In the genomic region with DNA sequence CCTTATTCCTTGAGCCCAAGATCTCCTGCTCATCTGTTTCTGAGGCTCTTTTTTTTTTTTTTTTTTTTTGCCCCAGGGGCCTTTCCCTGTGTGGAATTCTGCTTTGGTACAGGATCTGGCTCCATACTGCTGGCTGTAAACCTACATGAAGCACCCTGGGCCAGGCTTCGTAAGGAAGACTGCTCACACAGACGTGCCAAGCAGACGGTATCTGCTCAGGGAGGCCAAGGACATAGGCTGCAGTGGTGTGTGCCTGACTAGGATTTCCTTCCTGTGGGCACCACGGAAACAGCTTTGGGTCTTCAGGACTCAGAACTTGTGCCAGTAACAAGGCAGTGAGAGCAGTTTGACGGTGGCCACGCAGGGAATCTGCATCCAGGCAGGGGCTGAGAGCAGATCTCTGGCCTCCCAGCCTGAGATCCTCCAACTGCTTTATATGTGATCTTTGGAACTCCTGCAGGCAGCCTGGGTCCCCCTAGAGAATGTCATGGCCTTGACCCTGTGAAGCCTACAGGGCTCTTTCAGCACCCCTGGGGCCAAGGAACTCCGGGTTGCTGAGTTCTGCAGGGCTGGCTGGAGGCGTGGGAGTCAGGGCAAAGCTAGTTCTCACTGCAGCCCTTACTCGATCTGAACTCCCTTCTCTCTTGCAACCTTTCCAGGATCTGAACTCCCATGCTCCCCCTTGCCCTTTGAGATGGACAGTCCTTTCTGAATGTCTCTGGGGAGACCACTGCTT, we compare ENCODE assay signal across 37 mouse cellular contexts. TPM values are rescaled to one million over a fixed set of nuclear protein-coding genes. Genes with fewer than 3 reads are reported as not detected.
DNase-seq lines count a peak whose midpoint lies in the region; ATAC-seq and TF ChIP-seq lines count a peak whose summit lies in the region.
"Had no signal": no experiment of that assay in that cellular context is flagged by ENCODE, and none has a peak within 500 bp of the region (broad histone marks: within the 10 kb centered on the region; RNA-seq: fewer than 3 reads in every experiment).

No protein-coding gene starts in this region.

- H3K27ac ChIP-seq in hindbrain, embryonic 10.5 days: 0 out of 2 replicates have a peak overlapping the region, but pooled peaks have one; percentile 0
- H3K27ac ChIP-seq in hindbrain, embryonic 13.5 days: no peak overlapping the region
- H3K27ac ChIP-seq in olfactory bulb, adult 2 months (ENCODE audit: insufficient read depth, low read depth, low read length): 0 out of 2 replicates have a peak overlapping the region, but pooled peaks have one; percentile 25
- H3K27ac ChIP-seq: hindbrain, postnatal 0 days; intestine, embryonic 15.5 days; limb, embryonic 10.5 days; limb, embryonic 15.5 days; liver, embryonic 13.5 days; midbrain, embryonic 13.5 days; stomach, embryonic 15.5 days had no signal

- peaks cover 10% of the 10 kb centered on the region; the same call in 1 of the 2 replicates for H3K27me3 ChIP-seq in hindbrain, embryonic 10.5 days (ENCODE audit: insufficient read depth, poor library complexity, severe bottlenecking)
- 0 out of 2 replicates have a peak, but pooled peaks cover 3% of the 10 kb centered on the region for H3K27me3 ChIP-seq in hindbrain, embryonic 13.5 days
- H3K27me3 ChIP-seq: limb, embryonic 15.5 days; midbrain, embryonic 13.5 days; stomach, embryonic 15.5 days had no signal

- no peaks in the 10 kb centered on the region for H3K9me3 ChIP-seq in hindbrain, embryonic 10.5 days
- H3K9me3 ChIP-seq in hindbrain, embryonic 13.5 days: no peaks in the 10 kb centered on the region
- H3K9me3 ChIP-seq: intestine, embryonic 15.5 days; limb, embryonic 10.5 days; limb, embryonic 15.5 days; liver, embryonic 13.5 days; megakaryocyte, embryonic 14.5 days; midbrain, embryonic 13.5 days; stomach, embryonic 15.5 days had no signal

- peak; percentile 18 to 23 for DNase-seq in cerebellum, adult 18-20 months
- no peak for DNase-seq in cerebellum, postnatal 36 days
- peak; percentile 40 for DNase-seq in gastrocnemius, postnatal 25 days
- no peak for DNase-seq in gastrocnemius, postnatal 14 days
- no peak for DNase-seq in hindbrain, embryonic 10.5 days (ENCODE audit: low spot score)
- DNase-seq in right cerebral cortex, postnatal 10 days (ENCODE audit: low spot score in 2 of 2): no peak
- DNase-seq: cerebellum, adult 9-10 months; kidney, adult 2 months; kidney, postnatal 36 days; layer of hippocampus, postnatal 36 days; liver, embryonic 13.5 days; lung, adult 18-20 months; retina, postnatal 1 day; right cerebral cortex, postnatal 25 days; thymus, adult 2 months; thymus, postnatal 36 days had no signal

- peaks cover 8% of the 10 kb centered on the region for H3K4me1 ChIP-seq in hindbrain, embryonic 10.5 days (replicated peaks)
- peaks cover 28% of the 10 kb centered on the region for H3K4me1 ChIP-seq in hindbrain, embryonic 13.5 days (replicated peaks)
- peaks cover 39% of the 10 kb centered on the region for H3K4me1 ChIP-seq in olfactory bulb, adult 2 months (ENCODE audit: control insufficient read depth, insufficient read depth, low read length)
- H3K4me1 ChIP-seq: intestine, embryonic 15.5 days; liver, embryonic 13.5 days; megakaryocyte, embryonic 14.5 days; stomach, embryonic 15.5 days had no signal

- no peak overlapping the region for H3K4me2 ChIP-seq in hindbrain, embryonic 13.5 days
- H3K4me2 ChIP-seq: intestine, embryonic 15.5 days; limb, embryonic 15.5 days; liver, embryonic 13.5 days; midbrain, embryonic 13.5 days; stomach, embryonic 15.5 days had no signal

- ATAC-seq in hindbrain, embryonic 13.5 days (ENCODE audit: low FRiP score): no peak
- ATAC-seq: forebrain, embryonic 14.5 days; hindbrain, postnatal 0 days; intestine, embryonic 15.5 days; lung, postnatal 0 days; midbrain, embryonic 13.5 days had no signal

- no peak overlapping the region for H3K9ac ChIP-seq in hindbrain, embryonic 13.5 days
- H3K9ac ChIP-seq: intestine, embryonic 15.5 days; limb, embryonic 15.5 days; liver, embryonic 13.5 days; midbrain, embryonic 13.5 days; stomach, embryonic 15.5 days had no signal

- no peak for TF ChIP-seq CTCF in olfactory bulb, adult 2 months (IDR thresholded peaks at IDR 0.05; ENCODE audit: insufficient read depth, low read depth, low read length)

- H3K4me3 ChIP-seq in hindbrain, embryonic 10.5 days: no peak overlapping the region
- no peak overlapping the region for H3K4me3 ChIP-seq in hindbrain, embryonic 13.5 days
- H3K4me3 ChIP-seq in olfactory bulb, adult 2 months (ENCODE audit: insufficient read depth, low read depth, low read length): no peak overlapping the region
- H3K4me3 ChIP-seq: intestine, embryonic 15.5 days; limb, embryonic 10.5 days; limb, embryonic 15.5 days; liver, embryonic 13.5 days; megakaryocyte, embryonic 14.5 days; midbrain, embryonic 13.5 days; stomach, embryonic 15.5 days had no signal

- TF ChIP-seq POLR2A in olfactory bulb, adult 2 months (IDR thresholded peaks at IDR 0.05; ENCODE audit: insufficient read depth, low read depth, low read length): no peak

- WGBS in hindbrain, embryonic 10.5 days: 78% methylated on average over 9 of the region's 9 CpGs
- WGBS in hindbrain, embryonic 13.5 days: 76% methylated on average over 9 of the region's 9 CpGs
- WGBS in olfactory bulb, adult 2 months: 68% methylated on average over 9 of the region's 9 CpGs

- intact Hi-C loops in gastrocnemius, postnatal 14 days (cut with DNase I; ENCODE audit: low total_unique reads): no loop called here

- H3K36me3 ChIP-seq in hindbrain, embryonic 10.5 days: no peaks in the 10 kb centered on the region
- H3K36me3 ChIP-seq in hindbrain, embryonic 13.5 days: no peaks in the 10 kb centered on the region
- H3K36me3 ChIP-seq: intestine, embryonic 15.5 days; limb, embryonic 10.5 days; limb, embryonic 15.5 days; liver, embryonic 13.5 days; midbrain, embryonic 13.5 days; stomach, embryonic 15.5 days had no signal

RNA-seq across cellular contexts. Expression of a gene that starts 26.1 kb away (rescaled TPM):
- total RNA-seq in gastrocnemius, postnatal 25 days (2021): not detected
- total RNA-seq in gastrocnemius, postnatal 14 days (2021): not detected
- not detected in 2 replicates for polyA plus RNA-seq in hindbrain, embryonic 10.5 days (2016; fragmentation: Nextera tagmentation; extraction: Ambion mirVana)
- polyA plus RNA-seq in hindbrain, embryonic 13.5 days (2015; fragmentation: Nextera tagmentation; extraction: Ambion mirVana): not detected in 2 replicates
- not detected in 2 replicates for polyA plus RNA-seq in olfactory bulb, adult 2 months (2012; ENCODE audit: insufficient read depth, insufficient read length, low replicate concordance, missing spikeins)
- total RNA-seq: adrenal gland, postnatal 36 days; gastrocnemius, postnatal 36 days; heart, adult 8-10 months; hindbrain, postnatal 0 days; layer of hippocampus, adult 8-10 months; layer of hippocampus, postnatal 36 days; left cerebral cortex, postnatal 10 days; monocyte, adult 5-6 weeks had no signal
- polyA plus RNA-seq: embryonic facial prominence, embryonic 11.5 days; forebrain, embryonic 14.5 days; heart, embryonic 16.5 days; hindbrain, embryonic 11.5 days; hindbrain, postnatal 0 days; limb, embryonic 10.5 days; limb, embryonic 15.5 days; midbrain, embryonic 13.5 days; neural tube, embryonic 14.5 days; stomach, embryonic 15.5 days had no signal

RNA-seq across cellular contexts. Expression of a gene that starts 49.6 kb away (rescaled TPM):
- total RNA-seq in gastrocnemius, postnatal 25 days (2021): 1 to 10 TPM; 1.2 to 2.8 TPM
- 1 to 10 TPM; 2.7 to 4.0 TPM for total RNA-seq in gastrocnemius, postnatal 14 days (2021)
- 31.4 and 32.4 TPM in 2 replicates for polyA plus RNA-seq in hindbrain, embryonic 10.5 days (2016; fragmentation: Nextera tagmentation; extraction: Ambion mirVana)
- 45.4 and 51.0 TPM in 2 replicates for polyA plus RNA-seq in hindbrain, embryonic 13.5 days (2015; fragmentation: Nextera tagmentation; extraction: Ambion mirVana)
- not detected in 2 replicates for polyA plus RNA-seq in olfactory bulb, adult 2 months (2012; ENCODE audit: insufficient read depth, insufficient read length, low replicate concordance, missing spikeins)
- total RNA-seq: monocyte, adult 5-6 weeks had no signal

Comparison
In these comparisons a context has a peak if more than half of its experiments do, and no peak if none do; other contexts are left out.
1. DNase-seq: peak in cerebellum, adult 18-20 months (2 of 2) and gastrocnemius, postnatal 25 days (single experiment); none in cerebellum, postnatal 36 days (0 of 2), gastrocnemius, postnatal 14 days (single experiment), hindbrain, embryonic 10.5 days (single experiment) and right cerebral cortex, postnatal 10 days (0 of 2).